Mouse (Mus musculus): ENCODE results near the gene Gal3st4. TPM values are rescaled to one million over a fixed set of nuclear protein-coding genes. Genes with fewer than 3 reads are reported as not detected.

Gene Gal3st4
- polyA plus RNA-seq, 1 experiment from 2014 or later, result 0.86 TPM

DNA sequence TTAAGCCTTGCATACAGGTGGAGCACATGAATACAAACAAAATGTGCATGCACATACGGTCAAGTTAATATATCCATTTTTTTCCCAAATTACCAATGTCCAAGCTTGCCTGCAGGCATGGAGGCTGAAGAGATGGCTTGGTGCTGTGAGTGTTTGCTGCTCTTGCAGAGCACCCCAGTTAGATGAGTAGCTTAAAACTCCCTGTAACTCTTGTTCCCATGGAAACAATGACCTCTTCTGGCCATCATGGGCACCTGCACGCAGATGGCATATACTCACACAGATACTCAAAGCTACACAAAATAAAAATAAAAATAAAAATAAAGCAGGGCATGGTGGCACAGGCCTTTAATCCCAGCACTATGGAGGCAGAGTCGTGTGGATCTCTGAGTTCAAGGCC is 19.6 kb downstream of the Gal3st4 start:
- ATAC-seq (replicated peaks; ENCODE audit: low FRiP score, low read depth) (no peak), DNase-seq (ENCODE audit: low spot score) (no peak)
- Histone ChIP-seq H3K4me2 (ENCODE audit: low read length) (no peak overlapping the region), H3K9me3 (replicated peaks; ENCODE audit: low read length) (no peaks in the 10 kb centered on the region), H3K9ac (ENCODE audit: low read depth, low read length) (no peak overlapping the region), H3K4me1 (replicated peaks; ENCODE audit: insufficient read depth, low read length) (0 out of 2 replicates have a peak, but pooled peaks cover 4% of the 10 kb centered on the region), H3K36me3 (ENCODE audit: insufficient read depth, low read length) (no peaks in the 10 kb centered on the region), H3K27me3 (ENCODE audit: insufficient read depth, low read length) (no peaks in the 10 kb centered on the region), H3K4me3 (replicated peaks; ENCODE audit: low read depth, low read length) (no peak overlapping the region), H3K27ac (no peak overlapping the region)
- TF ChIP-seq CTCF (IDR thresholded peaks at IDR 0.05; ENCODE audit: low read depth), result no peak
- 94% methylated on average over 3 of the region's 3 CpGs for WGBS

DNA sequence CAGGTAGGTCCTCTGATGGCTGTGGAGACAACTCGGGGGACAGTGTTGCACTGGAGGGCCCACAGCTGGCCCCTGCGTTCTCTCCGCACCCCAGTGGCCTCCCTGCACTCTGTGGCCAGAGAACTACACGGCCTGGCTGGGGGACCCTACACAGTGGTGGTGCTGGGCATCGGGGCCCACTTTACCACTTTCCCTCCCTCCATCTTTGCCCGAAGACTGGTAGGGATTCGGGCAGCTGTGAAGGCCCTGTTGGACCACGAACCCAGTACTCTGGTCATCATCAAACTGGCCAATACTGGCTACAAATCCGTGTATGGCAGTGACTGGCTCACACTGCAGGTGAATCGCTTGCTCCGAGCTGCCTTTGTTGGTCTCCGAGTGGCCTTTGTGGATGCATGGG is 21.5 kb downstream of the Gal3st4 start:
- Histone ChIP-seq H3K9ac (ENCODE audit: low read depth, low read length) (no peak overlapping the region), H3K27me3 (ENCODE audit: insufficient read depth, low read length) (no peaks in the 10 kb centered on the region), H3K4me3 (replicated peaks; ENCODE audit: low read depth, low read length) (no peak overlapping the region), H3K4me1 (replicated peaks; ENCODE audit: insufficient read depth, low read length) (0 out of 2 replicates have a peak, but pooled peaks cover 4% of the 10 kb centered on the region), H3K36me3 (ENCODE audit: insufficient read depth, low read length) (no peaks in the 10 kb centered on the region), H3K4me2 (ENCODE audit: low read length) (no peak overlapping the region), H3K27ac (no peak overlapping the region), H3K9me3 (replicated peaks; ENCODE audit: low read length) (no peaks in the 10 kb centered on the region)
- WGBS, result 85% methylated on average over 12 of the region's 12 CpGs
- ATAC-seq (replicated peaks; ENCODE audit: low FRiP score, low read depth) (no peak), DNase-seq (ENCODE audit: low spot score) (no peak)
- TF ChIP-seq CTCF (IDR thresholded peaks at IDR 0.05; ENCODE audit: low read depth), result no peak

DNA sequence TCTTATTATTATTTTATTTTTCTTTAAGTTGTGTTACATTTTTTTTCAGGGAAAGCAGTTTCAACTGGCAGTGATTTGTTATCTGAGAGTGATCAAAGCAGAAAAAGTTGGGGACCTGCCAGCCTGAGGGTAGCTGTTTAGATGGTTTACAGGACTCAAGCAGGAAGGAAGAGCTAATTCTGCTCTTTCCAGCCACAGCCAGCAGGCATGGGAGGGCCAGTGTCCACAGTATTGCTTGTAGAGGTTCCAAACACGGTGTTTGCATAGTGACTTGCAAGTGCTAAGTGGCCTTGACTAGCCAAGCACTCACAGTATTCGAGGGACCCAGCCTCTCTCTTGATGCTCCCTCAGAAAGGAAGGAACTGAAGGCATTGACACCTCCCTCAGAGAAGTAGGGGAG is 31.1 kb downstream of the Gal3st4 start:
- H3K27ac ChIP-seq, result no peak overlapping the region
- TF ChIP-seq CTCF (IDR thresholded peaks at IDR 0.05; ENCODE audit: low read depth), result no peak
- no peak overlapping the region for H3K4me3 ChIP-seq (replicated peaks; ENCODE audit: low read depth, low read length)
- no peaks in the 10 kb centered on the region for H3K36me3 ChIP-seq (ENCODE audit: insufficient read depth, low read length)
- DNase-seq (ENCODE audit: low spot score) (no peak), ATAC-seq (replicated peaks; ENCODE audit: low FRiP score, low read depth) (no peak)
- no peak overlapping the region for H3K4me2 ChIP-seq (ENCODE audit: low read length)
- no peaks in the 10 kb centered on the region for H3K4me1 ChIP-seq (replicated peaks; ENCODE audit: insufficient read depth, low read length)
- no peaks in the 10 kb centered on the region for H3K9me3 ChIP-seq (replicated peaks; ENCODE audit: low read length)
- H3K27me3 ChIP-seq (ENCODE audit: insufficient read depth, low read length), result no peaks in the 10 kb centered on the region
- WGBS, result 26% methylated on average over 2 of the region's 2 CpGs
- H3K9ac ChIP-seq (ENCODE audit: low read depth, low read length), result no peak overlapping the region

DNA sequence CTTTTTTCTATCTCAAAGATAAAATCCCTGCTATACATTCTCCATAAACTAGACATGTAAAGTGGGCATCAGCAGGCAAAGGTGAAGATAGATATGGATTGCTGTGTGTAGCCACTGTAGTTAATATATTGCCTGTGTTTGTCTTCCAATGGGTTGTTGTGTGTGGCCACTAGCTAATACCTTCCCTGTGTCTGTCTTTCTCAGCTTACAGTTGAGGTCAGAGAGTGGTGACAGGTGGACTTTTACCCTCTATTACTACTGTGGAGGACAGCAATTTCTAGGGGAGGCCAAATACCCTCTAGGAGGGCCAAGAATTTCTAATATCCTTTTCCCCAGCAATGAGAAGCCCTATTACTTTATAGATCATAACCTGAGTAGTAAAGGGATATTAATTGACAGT is 38.4 kb downstream of the Gal3st4 start:
- Histone ChIP-seq H3K9ac (ENCODE audit: low read depth, low read length) (0 out of 2 replicates have a peak overlapping the region, but pooled peaks have one; percentile 10), H3K27ac (peak overlapping the region; percentile 70), H3K27me3 (ENCODE audit: insufficient read depth, low read length) (no peaks in the 10 kb centered on the region), H3K9me3 (replicated peaks; ENCODE audit: low read length) (no peaks in the 10 kb centered on the region), H3K4me1 (replicated peaks; ENCODE audit: insufficient read depth, low read length) (no peaks in the 10 kb centered on the region), H3K4me3 (replicated peaks; ENCODE audit: low read depth, low read length) (no peak overlapping the region), H3K36me3 (ENCODE audit: insufficient read depth, low read length) (no peaks in the 10 kb centered on the region), H3K4me2 (ENCODE audit: low read length) (no peak overlapping the region)
- DNase-seq (ENCODE audit: low spot score), result no peak
- no peak for TF ChIP-seq CTCF (IDR thresholded peaks at IDR 0.05; ENCODE audit: low read depth)
- ATAC-seq (replicated peaks; ENCODE audit: low FRiP score, low read depth), result no peak

DNA sequence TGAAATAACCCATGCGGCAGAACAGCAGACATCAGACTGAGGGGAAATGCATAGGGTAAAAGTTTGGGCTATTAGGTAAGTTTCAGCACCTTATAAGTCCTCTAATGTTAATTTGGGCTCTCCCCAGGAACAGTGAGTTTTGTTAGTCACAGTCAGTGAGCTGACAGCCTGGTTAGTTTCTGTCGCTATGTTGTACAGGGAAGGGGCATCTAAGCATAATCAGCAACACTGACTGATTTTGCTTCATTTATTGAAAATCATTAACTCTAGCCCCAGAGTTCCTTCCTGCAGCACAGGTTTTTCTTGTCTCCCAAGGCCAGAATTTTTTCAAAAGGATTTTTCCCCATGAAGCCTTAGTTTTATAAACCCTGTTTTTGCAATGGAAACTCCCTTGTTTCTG is 38.9 kb downstream of the Gal3st4 start:
- Histone ChIP-seq H3K9ac (ENCODE audit: low read depth, low read length) (no peak overlapping the region), H3K4me2 (ENCODE audit: low read length) (no peak overlapping the region), H3K4me1 (replicated peaks; ENCODE audit: insufficient read depth, low read length) (no peaks in the 10 kb centered on the region), H3K27ac (peak overlapping the region; percentile 70), H3K36me3 (ENCODE audit: insufficient read depth, low read length) (no peaks in the 10 kb centered on the region), H3K27me3 (ENCODE audit: insufficient read depth, low read length) (no peaks in the 10 kb centered on the region), H3K4me3 (replicated peaks; ENCODE audit: low read depth, low read length) (no peak overlapping the region), H3K9me3 (replicated peaks; ENCODE audit: low read length) (no peaks in the 10 kb centered on the region)
- no peak for TF ChIP-seq CTCF (IDR thresholded peaks at IDR 0.05; ENCODE audit: low read depth)
- peak; percentile 8 for DNase-seq (ENCODE audit: low spot score)
- 67% methylated on average over 2 of the region's 2 CpGs for WGBS
- no peak for ATAC-seq (replicated peaks; ENCODE audit: low FRiP score, low read depth)

DNA sequence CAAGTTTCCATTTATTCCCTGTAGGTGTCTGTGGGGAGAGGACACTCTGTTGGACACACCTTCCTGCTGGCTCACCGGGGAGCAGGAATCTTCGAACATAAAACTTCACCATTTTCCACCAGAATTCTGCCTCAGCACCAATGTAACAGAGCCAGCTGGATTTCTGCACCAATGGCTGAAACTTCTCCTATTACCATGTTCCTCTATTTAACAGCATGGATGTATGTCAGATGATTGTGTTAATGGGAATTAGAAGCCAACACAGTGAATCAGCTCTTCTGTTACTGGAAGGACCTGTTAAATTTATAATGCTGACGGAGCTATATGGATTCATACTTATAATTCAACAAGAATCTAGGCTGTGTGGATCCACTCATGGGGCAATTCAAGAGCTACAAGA is 43.1 kb downstream of the Gal3st4 start:
- TF ChIP-seq CTCF (IDR thresholded peaks at IDR 0.05; ENCODE audit: low read depth), result no peak

DNA sequence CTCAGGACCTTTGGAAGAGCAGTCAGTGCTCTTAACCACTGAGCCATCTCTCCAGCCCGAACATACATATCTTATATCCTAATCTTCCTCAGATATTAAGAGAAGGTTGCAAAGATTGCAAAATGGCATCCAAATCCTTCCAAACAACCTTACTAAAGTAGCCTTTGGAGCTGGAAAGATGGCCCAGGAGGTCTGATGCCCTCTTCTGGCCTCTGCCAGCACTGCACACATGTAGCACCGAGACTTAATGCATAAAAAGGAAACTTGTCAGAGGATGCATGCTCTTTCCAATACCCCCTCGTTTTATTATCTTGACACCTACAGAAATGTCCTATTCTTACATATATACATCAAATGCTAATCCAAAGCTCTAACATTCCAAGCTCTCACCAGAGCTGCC is 44.6 kb downstream of the Gal3st4 start:
- H3K9me3 ChIP-seq (replicated peaks; ENCODE audit: low read length), result no peaks in the 10 kb centered on the region
- H3K4me2 ChIP-seq (ENCODE audit: low read length), result no peak overlapping the region
- peak; percentile 71 for TF ChIP-seq CTCF (IDR thresholded peaks at IDR 0.05; ENCODE audit: low read depth)
- ATAC-seq (replicated peaks; ENCODE audit: low FRiP score, low read depth), result no peak
- H3K4me1 ChIP-seq (replicated peaks; ENCODE audit: insufficient read depth, low read length), result no peaks in the 10 kb centered on the region
- no peaks in the 10 kb centered on the region for H3K36me3 ChIP-seq (ENCODE audit: insufficient read depth, low read length)
- peak; percentile 17 for DNase-seq (ENCODE audit: low spot score)
- H3K4me3 ChIP-seq (replicated peaks; ENCODE audit: low read depth, low read length), result no peak overlapping the region
- WGBS, result 55% methylated on average over 3 of the region's 3 CpGs
- H3K9ac ChIP-seq (ENCODE audit: low read depth, low read length), result no peak overlapping the region
- no peaks in the 10 kb centered on the region for H3K27me3 ChIP-seq (ENCODE audit: insufficient read depth, low read length)
- H3K27ac ChIP-seq, result no peak overlapping the region

More for the DNA sequence above, 43.1 kb downstream of the Gal3st4 start:
- ATAC-seq (replicated peaks; ENCODE audit: low FRiP score, low read depth) (no peak), DNase-seq (ENCODE audit: low spot score) (no peak)
- no peak overlapping the region for H3K4me2 ChIP-seq (ENCODE audit: low read length)
- H3K27ac ChIP-seq, result no peak overlapping the region
- H3K4me3 ChIP-seq (replicated peaks; ENCODE audit: low read depth, low read length), result no peak overlapping the region
- no peaks in the 10 kb centered on the region for H3K4me1 ChIP-seq (replicated peaks; ENCODE audit: insufficient read depth, low read length)
- no peak overlapping the region for H3K9ac ChIP-seq (ENCODE audit: low read depth, low read length)
- no peaks in the 10 kb centered on the region for H3K27me3 ChIP-seq (ENCODE audit: insufficient read depth, low read length)
- no peaks in the 10 kb centered on the region for H3K9me3 ChIP-seq (replicated peaks; ENCODE audit: low read length)
- H3K36me3 ChIP-seq (ENCODE audit: insufficient read depth, low read length), result no peaks in the 10 kb centered on the region
- 81% methylated on average over 3 of the region's 3 CpGs for WGBS
